Mouse (Mus musculus): ENCODE results near the gene Aars2. TPM values are rescaled to one million over a fixed set of nuclear protein-coding genes. Genes with fewer than 3 reads are reported as not detected.

The Aars2 gene
- total and polyA plus RNA-seq, 3 experiments: 14.4 to 63.5 (median 25.6) TPM

DNA sequence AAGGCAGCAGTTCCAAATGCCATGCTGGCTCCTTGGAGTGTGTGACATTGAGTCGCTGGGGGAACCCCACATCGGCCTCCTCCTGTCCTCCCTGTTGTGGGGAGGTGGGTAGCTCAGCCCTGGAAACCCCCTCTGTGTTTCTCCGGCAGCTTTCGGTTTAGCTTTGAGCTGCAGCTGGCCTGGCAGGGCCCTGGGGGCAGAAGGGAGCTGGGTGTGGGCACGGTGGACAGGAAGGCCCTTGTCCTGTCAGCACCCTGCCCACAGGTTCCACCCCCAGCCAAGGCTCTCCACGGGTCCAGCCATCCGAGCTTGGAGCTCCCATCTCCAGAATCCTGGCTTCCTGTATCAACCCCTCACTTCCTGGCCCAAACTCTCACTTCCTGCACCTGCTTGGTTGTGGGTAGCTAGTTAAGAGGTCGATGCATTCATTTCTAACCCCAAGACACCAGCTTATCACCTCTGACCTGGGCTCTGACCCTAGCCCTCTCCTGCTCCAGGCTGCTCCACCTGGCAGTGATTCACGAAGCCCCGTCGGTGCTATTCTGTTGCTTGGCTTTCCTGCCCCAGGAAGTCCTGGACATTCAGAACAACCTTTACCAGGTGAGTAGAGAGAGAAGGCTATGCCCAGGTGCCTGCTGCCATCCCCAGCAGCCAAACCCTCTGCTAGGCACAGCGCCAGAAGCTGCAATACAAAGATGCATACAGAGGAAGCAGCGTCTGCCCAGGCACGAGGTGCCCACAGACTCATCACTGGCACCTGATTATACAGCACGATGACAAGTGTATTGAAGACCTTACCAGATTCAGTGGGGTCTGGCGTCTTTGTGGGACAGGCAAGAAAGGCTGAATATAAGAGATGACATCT is 51.6 kb downstream of the Aars2 start:
- Histone ChIP-seq H3K4me3 (ENCODE audit: control insufficient read depth in 1 of 2, insufficient read depth in 1 of 2, low read depth in 2 of 2, low read length in 2 of 2) (no peak overlapping the region), H3K27me3 (ENCODE audit: control insufficient read depth in 1 of 2, insufficient read depth in 2 of 2, low read length in 2 of 2) (no peaks in the 10 kb centered on the region), H3K4me1 (ENCODE audit: control insufficient read depth in 1 of 2, insufficient read depth in 2 of 2, low read length in 2 of 2) (peaks cover 0 to 25% of the 10 kb centered on the region in 2 experiments; a peak in 3 of 4 replicates)

DNA sequence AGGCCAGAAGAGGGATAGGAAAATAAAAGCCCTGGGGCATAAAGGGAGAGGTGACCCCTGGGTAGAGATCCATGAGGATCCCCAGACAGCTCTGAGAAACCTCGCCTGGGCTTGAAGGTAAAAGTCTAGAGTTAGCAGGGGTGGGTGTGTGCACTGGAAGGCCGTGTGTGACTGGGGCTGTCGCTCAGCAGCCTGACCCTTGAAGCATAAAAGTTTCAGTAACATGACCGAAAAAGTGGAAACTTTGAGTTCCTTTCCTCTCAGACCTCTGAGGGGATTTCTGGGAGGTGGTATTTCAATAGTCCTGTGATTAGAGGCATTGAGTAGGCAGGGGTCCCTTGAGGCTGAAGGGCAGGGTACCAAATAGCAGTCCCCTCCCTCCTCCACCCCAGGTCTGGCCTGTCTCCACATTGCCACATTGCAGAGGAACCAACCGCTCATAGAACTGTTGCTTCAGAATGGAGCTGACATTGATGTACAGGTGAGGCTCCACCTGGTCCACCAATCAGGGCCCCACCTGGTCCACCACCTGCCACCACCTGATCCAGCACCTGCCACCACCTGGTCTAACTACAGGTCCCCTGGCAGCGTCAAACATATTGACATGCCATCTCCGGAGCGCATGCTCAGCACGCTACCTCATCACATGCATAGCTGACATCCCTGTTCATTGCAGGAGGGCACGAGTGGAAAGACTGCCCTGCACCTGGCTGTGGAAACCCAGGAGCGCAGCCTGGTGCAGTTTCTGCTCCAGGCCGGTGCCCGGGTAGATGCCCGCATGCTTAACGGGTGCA is 53.3 kb downstream of the Aars2 start:
- peaks cover 11% of the 10 kb centered on the region for H3K79me2 ChIP-seq (ENCODE audit: control insufficient read depth, insufficient read depth, low read length, poor library complexity)
- no peaks in the 10 kb centered on the region for H3K27me3 ChIP-seq (ENCODE audit: control insufficient read depth in 1 of 2, insufficient read depth in 2 of 2, low read length in 2 of 2)
- H3K36me3 ChIP-seq (ENCODE audit: control insufficient read depth in 1 of 2, insufficient read depth in 2 of 2, low read length in 2 of 2): peaks cover 0 to 4% of the 10 kb centered on the region in 2 experiments; a peak in 2 of 4 replicates
- DNase-seq (ENCODE audit: low read depth, low spot score): no peak
- no peak overlapping the region for H3K27ac ChIP-seq (ENCODE audit: control insufficient read depth, low read depth, low read length)
- H3K4me1 ChIP-seq (ENCODE audit: control insufficient read depth in 1 of 2, insufficient read depth in 2 of 2, low read length in 2 of 2): peaks cover 0 to 17% of the 10 kb centered on the region in 2 experiments; a peak in 3 of 4 replicates
- no peaks in the 10 kb centered on the region for H3K9me3 ChIP-seq (replicated peaks; ENCODE audit: insufficient read depth, low read length)
- H3K9ac ChIP-seq (ENCODE audit: control insufficient read depth, low read depth, low read length, poor library complexity, severe bottlenecking): no peak overlapping the region
- no peak overlapping the region for H3K4me3 ChIP-seq (ENCODE audit: control insufficient read depth in 1 of 2, insufficient read depth in 1 of 2, low read depth in 2 of 2, low read length in 2 of 2)
- TF ChIP-seq JUND (IDR thresholded peaks at IDR 0.05; ENCODE audit: low read depth, low read length) (no peak), BHLHE40 (IDR thresholded peaks at IDR 0.05; ENCODE audit: borderline replicate concordance, low read depth, low read length) (no peak), MAFK (IDR thresholded peaks at IDR 0.05; ENCODE audit: borderline replicate concordance, low read depth, low read length) (no peak), E2F4 (IDR thresholded peaks at IDR 0.05; ENCODE audit: borderline replicate concordance, low read depth, low read length) (no peak), MAX (IDR thresholded peaks at IDR 0.05; ENCODE audit: low read length) (no peak), MXI1 (IDR thresholded peaks at IDR 0.05; ENCODE audit: low read depth, low read length) (no peak), SIN3A (IDR thresholded peaks at IDR 0.05; ENCODE audit: low read length) (no peak), USF1 (IDR thresholded peaks at IDR 0.05; ENCODE audit: low read depth, low read length) (no peak), MYB (IDR thresholded peaks at IDR 0.05; ENCODE audit: low read depth, low read length) (no peak), CHD2 (IDR thresholded peaks at IDR 0.05; ENCODE audit: low read length) (no peak), ZNF384 (IDR thresholded peaks at IDR 0.05; ENCODE audit: low read depth, low read length) (no peak), TCF12 (IDR thresholded peaks at IDR 0.05; ENCODE audit: low read depth, low read length) (no peak), RAD21 (IDR thresholded peaks at IDR 0.05; ENCODE audit: low read depth, low read length) (no peak), RCOR1 (IDR thresholded peaks at IDR 0.05; ENCODE audit: low read depth, low read length) (no peak), CHD1 (IDR thresholded peaks at IDR 0.05; ENCODE audit: low read depth, low read length) (no peak), MEF2A (IDR thresholded peaks at IDR 0.05; ENCODE audit: extremely low read depth, insufficient replicate concordance, low read depth, low read length, poor library complexity, severe bottlenecking) (no peak)

More for the DNA sequence above, 51.6 kb downstream of the Aars2 start:
- Histone ChIP-seq H3K9me3 (replicated peaks; ENCODE audit: insufficient read depth, low read length) (no peaks in the 10 kb centered on the region), H3K36me3 (ENCODE audit: control insufficient read depth in 1 of 2, insufficient read depth in 2 of 2, low read length in 2 of 2) (peaks cover 0 to 11% of the 10 kb centered on the region in 2 experiments; a peak in 2 of 4 replicates), H3K79me2 (ENCODE audit: control insufficient read depth, insufficient read depth, low read length, poor library complexity) (no peaks in the 10 kb centered on the region; the same call in 1 of the 2 replicates), H3K27ac (ENCODE audit: control insufficient read depth, low read depth, low read length) (no peak overlapping the region), H3K9ac (ENCODE audit: control insufficient read depth, low read depth, low read length, poor library complexity, severe bottlenecking) (no peak overlapping the region)
- no peak for DNase-seq (ENCODE audit: low read depth, low spot score)
- TF ChIP-seq MXI1 (IDR thresholded peaks at IDR 0.05; ENCODE audit: low read depth, low read length): no peak
- TF ChIP-seq SMC3 (IDR thresholded peaks at IDR 0.05; ENCODE audit: low read depth, low read length): no peak
- no peak for TF ChIP-seq GATA1 (IDR thresholded peaks at IDR 0.05; ENCODE audit: low read depth, low read length)
- no peak for TF ChIP-seq POLR2AphosphoS2 (IDR thresholded peaks at IDR 0.05; ENCODE audit: low read length)
- TF ChIP-seq CTCF (IDR thresholded peaks at IDR 0.05 in 2 of 3, conservative IDR thresholded peaks at IDR 0.05 in 1 of 3; ENCODE audit: control insufficient read depth in 1 of 3, insufficient read depth in 1 of 3, low read depth in 2 of 3, low read length in 3 of 3, poor library complexity in 1 of 3, severe bottlenecking in 1 of 3): no peak
- no peak for TF ChIP-seq JUND (IDR thresholded peaks at IDR 0.05; ENCODE audit: low read depth, low read length)
- no peak for TF ChIP-seq EP300 (IDR thresholded peaks at IDR 0.05; ENCODE audit: low read depth in 1 of 2, low read length in 2 of 2)
- TF ChIP-seq MEF2A (IDR thresholded peaks at IDR 0.05; ENCODE audit: extremely low read depth, insufficient replicate concordance, low read depth, low read length, poor library complexity, severe bottlenecking): no peak
- no peak for TF ChIP-seq TAL1 (IDR thresholded peaks at IDR 0.05; ENCODE audit: low read length)
- TF ChIP-seq TBP (IDR thresholded peaks at IDR 0.05; ENCODE audit: low read depth, low read length): no peak
- no peak for TF ChIP-seq E2F4 (IDR thresholded peaks at IDR 0.05; ENCODE audit: borderline replicate concordance, low read depth, low read length)
- TF ChIP-seq ZC3H11A (IDR thresholded peaks at IDR 0.05; ENCODE audit: low read depth, low read length): no peak
- no peak for TF ChIP-seq SIN3A (IDR thresholded peaks at IDR 0.05; ENCODE audit: low read length)
- no peak for TF ChIP-seq MYC (IDR thresholded peaks at IDR 0.05; ENCODE audit: low read depth, low read length)
- no peak for TF ChIP-seq POLR2AphosphoS5 (IDR thresholded peaks at IDR 0.05; ENCODE audit: borderline replicate concordance, low read depth, low read length)
